Mouse (Mus musculus) left cerebral cortex, adult 8-10 months (tissue): ENCODE measurements around the gene Ddah2. TPM values are rescaled to one million over a fixed set of nuclear protein-coding genes. Genes with fewer than 3 reads are reported as not detected.

Source experiments
- DNase-seq, 2 experiments: peaks; one replicate each; pipeline ENCODE4 v3.0.0; 2022; ENCODE audit warnings: low spot score in 2 of 2
- total RNA-seq, 4 experiments: library from RNA; stranded (reverse); gene quantifications; 2 replicates each; pipeline ENCODE4 v1.2.4; 2022

Gene Ddah2
- total RNA-seq, 4 experiments from 2014 or later: 13.1 to 20.2 (median 14.8) TPM

- no peak for DNase-seq
Observed at GRCm38 (mm10) chr17:35050126-35050750, 8.6 kb upstream of the Ddah2 start.

- no peak for DNase-seq
Observed at GRCm38 (mm10) chr17:35051156-35052086, 7.4 kb upstream of the Ddah2 start.

GRCm38 (mm10) chr17:35052271-35052798, 6.5 kb upstream of the Ddah2 start:
- no peak for DNase-seq

- DNase-seq: no peak
Observed at GRCm38 (mm10) chr17:35055691-35056495, 2.9 kb upstream of the Ddah2 start.

GRCm38 (mm10) chr17:35057090-35057489, 1.7 kb upstream of the Ddah2 start:
- no peak for DNase-seq

- no peak for DNase-seq
Observed at GRCm38 (mm10) chr17:35058316-35058715, 519 bp upstream of the Ddah2 start.

- DNase-seq: no peak
Observed at GRCm38 (mm10) chr17:35060071-35060470, 1.2 kb downstream of the Ddah2 start.

- DNase-seq: no peak
Observed at GRCm38 (mm10) chr17:35060737-35061297, 2.0 kb downstream of the Ddah2 start.

GRCm38 (mm10) chr17:35061299-35061698, 2.5 kb downstream of the Ddah2 start:
- DNase-seq: no peak

GRCm38 (mm10) chr17:35063466-35063865, 4.6 kb downstream of the Ddah2 start:
- no peak for DNase-seq

GRCm38 (mm10) chr17:35064378-35064877, 5.6 kb downstream of the Ddah2 start:
- no peak for DNase-seq

GRCm38 (mm10) chr17:35064951-35065947, 6.4 kb downstream of the Ddah2 start, which contains the start of gene Ly6g6c:
Gene Ly6g6c, plus strand, starts transcription at chr17:35065388.
- DNase-seq: no peak

- DNase-seq: no peak
Observed at GRCm38 (mm10) chr17:35066084-35066483, 7.2 kb downstream of the Ddah2 start, which contains the start of gene Mpig6b. Gene Mpig6b, minus strand, starts transcription at chr17:35066184.

- DNase-seq: no peak
Observed at GRCm38 (mm10) chr17:35068213-35068914, 9.5 kb downstream of the Ddah2 start.

GRCm38 (mm10) chr17:35070556-35071229, 11.9 kb downstream of the Ddah2 start:
- DNase-seq: no peak

- DNase-seq: no peak
Observed at GRCm38 (mm10) chr17:35071454-35071853, 12.6 kb downstream of the Ddah2 start.

GRCm38 (mm10) chr17:35074097-35074496, 15.3 kb downstream of the Ddah2 start:
- DNase-seq: no peak

- no peak for DNase-seq
Observed at GRCm38 (mm10) chr17:35076507-35077176, 17.8 kb downstream of the Ddah2 start, which contains the start of gene Ly6g6e. Gene Ly6g6e, plus strand, starts transcription at chr17:35076902.
